ENCODE assay signal across 28 mouse cellular contexts in genomic region chr1:45483001-45483400, GRCm38 (mm10). TPM values are rescaled to one million over a fixed set of nuclear protein-coding genes. Genes with fewer than 3 reads are reported as not detected.
A peak's percentile ranks its signal among the peaks of the same experiment; 100 is the strongest.
DNase-seq lines count a peak whose midpoint lies in the region; ATAC-seq and TF ChIP-seq lines count a peak whose summit lies in the region.
"Had no signal": no experiment of that assay in that cellular context is flagged by ENCODE, and none has a peak within 500 bp of the region (broad histone marks: within the 10 kb centered on the region; RNA-seq: fewer than 3 reads in every experiment).

No protein-coding gene starts in this region.

- WGBS in limb, embryonic 13.5 days, result 63% methylated on average over 4 of the region's 4 CpGs
- 89% methylated on average over 4 of the region's 4 CpGs for WGBS in limb, embryonic 10.5 days
- WGBS in limb, embryonic 14.5 days, result 50% methylated on average over 4 of the region's 4 CpGs
- WGBS in midbrain, embryonic 15.5 days, result 90% methylated on average over 4 of the region's 4 CpGs

- no peaks in the 10 kb centered on the region for H3K9me3 ChIP-seq in limb, embryonic 13.5 days
- no peaks in the 10 kb centered on the region for H3K9me3 ChIP-seq in limb, embryonic 10.5 days (replicated peaks)
- H3K9me3 ChIP-seq in limb, embryonic 14.5 days (ENCODE audit: control insufficient read depth, low read length), result no peaks in the 10 kb centered on the region
- H3K9me3 ChIP-seq in midbrain, embryonic 15.5 days, result no peaks in the 10 kb centered on the region
- H3K9me3 ChIP-seq: embryonic facial prominence, embryonic 12.5 days; embryonic facial prominence, embryonic 15.5 days; forebrain, embryonic 13.5 days; forebrain, embryonic 15.5 days; G1E had no signal

- intact Hi-C loops in left cerebral cortex, postnatal 4 days (cut with DNase I), result no loop called here

- H3K9ac ChIP-seq in limb, embryonic 13.5 days, result no peak overlapping the region
- no peak overlapping the region for H3K9ac ChIP-seq in limb, embryonic 14.5 days (ENCODE audit: low read depth, low read length, severe bottlenecking)
- no peak overlapping the region for H3K9ac ChIP-seq in midbrain, embryonic 15.5 days
- H3K9ac ChIP-seq: embryonic facial prominence, embryonic 12.5 days; embryonic facial prominence, embryonic 15.5 days; forebrain, embryonic 13.5 days; forebrain, embryonic 15.5 days; forebrain, postnatal 0 days had no signal

- no peak overlapping the region for H3K4me3 ChIP-seq in limb, embryonic 13.5 days
- no peak overlapping the region for H3K4me3 ChIP-seq in limb, embryonic 10.5 days
- H3K4me3 ChIP-seq in limb, embryonic 14.5 days (replicated peaks; ENCODE audit: low read length), result no peak overlapping the region
- no peak overlapping the region for H3K4me3 ChIP-seq in midbrain, embryonic 15.5 days
- H3K4me3 ChIP-seq: embryonic facial prominence, embryonic 12.5 days; embryonic facial prominence, embryonic 15.5 days; forebrain, embryonic 13.5 days; forebrain, embryonic 15.5 days had no signal

- peaks cover 9% of the 10 kb centered on the region; the same call in 1 of the 2 replicates for H3K4me1 ChIP-seq in limb, embryonic 13.5 days
- H3K4me1 ChIP-seq in limb, embryonic 10.5 days, result no peaks in the 10 kb centered on the region
- peaks cover 9% of the 10 kb centered on the region for H3K4me1 ChIP-seq in limb, embryonic 14.5 days (ENCODE audit: control insufficient read depth, insufficient read depth, low read length)
- no peaks in the 10 kb centered on the region for H3K4me1 ChIP-seq in midbrain, embryonic 15.5 days
- H3K4me1 ChIP-seq: embryonic facial prominence, embryonic 12.5 days; forebrain, embryonic 13.5 days; forebrain, embryonic 15.5 days had no signal

- H3K4me2 ChIP-seq in limb, embryonic 13.5 days (replicated peaks), result no peak overlapping the region
- H3K4me2 ChIP-seq in limb, embryonic 14.5 days (replicated peaks; ENCODE audit: low read depth, low read length, severe bottlenecking), result no peak overlapping the region
- no peak overlapping the region for H3K4me2 ChIP-seq in midbrain, embryonic 15.5 days
- H3K4me2 ChIP-seq: embryonic facial prominence, embryonic 12.5 days; embryonic facial prominence, embryonic 15.5 days; forebrain, embryonic 13.5 days; forebrain, embryonic 15.5 days had no signal

- no peak for TF ChIP-seq POLR2A in limb, embryonic 14.5 days (IDR thresholded peaks at IDR 0.05; ENCODE audit: borderline replicate concordance, extremely low read depth, insufficient read depth, insufficient read length)

- DNase-seq in limb, embryonic 10.5 days (ENCODE audit: low spot score), result no peak
- DNase-seq in lung, postnatal 25 days (ENCODE audit: low spot score), result peak; percentile 11
- no peak for DNase-seq in lung, postnatal 14 days
- peak; percentile 65 for DNase-seq in NIH3T3 (ENCODE audit: low read depth)
- peak; percentile 67 for DNase-seq in limb, embryonic 14.5 days (ENCODE audit: low spot score)
- DNase-seq in left cerebral cortex, postnatal 4 days, result no peak
- DNase-seq: adrenal gland, adult 2 months; adrenal gland, postnatal 10 days; adrenal gland, postnatal 25 days; B cell, adult 2 months; cerebellum, adult 11 months; cerebellum, adult 18-20 months; cerebellum, adult 8-10 months; cerebellum, adult 9-11 months; cerebellum, postnatal 14 days; cerebellum, postnatal 36 days; embryo, embryonic 11 days; forebrain, postnatal 0 days had no signal

- no peaks in the 10 kb centered on the region for H3K36me3 ChIP-seq in limb, embryonic 13.5 days
- H3K36me3 ChIP-seq in limb, embryonic 10.5 days, result no peaks in the 10 kb centered on the region
- H3K36me3 ChIP-seq in limb, embryonic 14.5 days (ENCODE audit: control insufficient read depth, insufficient read depth, low read length), result no peaks in the 10 kb centered on the region
- no peaks in the 10 kb centered on the region for H3K36me3 ChIP-seq in midbrain, embryonic 15.5 days (replicated peaks)
- H3K36me3 ChIP-seq: embryonic facial prominence, embryonic 12.5 days; embryonic facial prominence, embryonic 15.5 days; forebrain, embryonic 15.5 days; G1E had no signal

- no peak overlapping the region for H3K27ac ChIP-seq in limb, embryonic 13.5 days
- no peak overlapping the region for H3K27ac ChIP-seq in limb, embryonic 10.5 days
- H3K27ac ChIP-seq in limb, embryonic 14.5 days (replicated peaks; ENCODE audit: low read depth, low read length), result no peak overlapping the region
- no peak overlapping the region for H3K27ac ChIP-seq in midbrain, embryonic 15.5 days
- H3K27ac ChIP-seq: embryonic facial prominence, embryonic 12.5 days; embryonic facial prominence, embryonic 15.5 days; forebrain, embryonic 13.5 days; forebrain, embryonic 15.5 days had no signal

- ATAC-seq in limb, embryonic 13.5 days (ENCODE audit: low FRiP score, low read depth), result peak; percentile 40; the same call in 1 of the 2 replicates
- peak; percentile 54 for ATAC-seq in limb, embryonic 14.5 days (ENCODE audit: low FRiP score, low read depth)
- ATAC-seq in midbrain, embryonic 15.5 days (replicated peaks), result no peak
- ATAC-seq: CD4-positive, CD25-positive, alpha-beta regulatory T cell, adult 4 months; forebrain, embryonic 15.5 days had no signal

- no peaks in the 10 kb centered on the region for H3K27me3 ChIP-seq in limb, embryonic 13.5 days
- no peaks in the 10 kb centered on the region for H3K27me3 ChIP-seq in limb, embryonic 10.5 days (ENCODE audit: low read depth, poor library complexity, severe bottlenecking)
- H3K27me3 ChIP-seq in limb, embryonic 14.5 days (ENCODE audit: control insufficient read depth, insufficient read depth, low read length), result no peaks in the 10 kb centered on the region
- no peaks in the 10 kb centered on the region for H3K27me3 ChIP-seq in midbrain, embryonic 15.5 days (replicated peaks)
- H3K27me3 ChIP-seq: CH12.LX; embryonic facial prominence, embryonic 12.5 days; embryonic facial prominence, embryonic 15.5 days; forebrain, embryonic 13.5 days; forebrain, embryonic 15.5 days had no signal

RNA-seq across cellular contexts. Expression of gene Col5a2, which starts 20.1 kb away (rescaled TPM):
- 108 and 125 TPM in 2 replicates for polyA plus RNA-seq in limb, embryonic 13.5 days (2015; fragmentation: Nextera tagmentation; extraction: Ambion mirVana)
- 22.4 and 31.1 TPM in 2 replicates for polyA plus RNA-seq in limb, embryonic 10.5 days (2016; fragmentation: Nextera tagmentation; extraction: Ambion mirVana)
- 154 and 180 TPM in 2 replicates for polyA plus RNA-seq in limb, embryonic 14.5 days (2012; rRNA removed)
- 182 and 184 TPM in 2 replicates for polyA plus RNA-seq in limb, embryonic 14.5 days (2014; fragmentation: Nextera tagmentation; extraction: Ambion mirVana)
- polyA plus RNA-seq in midbrain, embryonic 15.5 days (2015; fragmentation: Nextera tagmentation; extraction: Ambion mirVana), result 11.7 and 12.7 TPM in 2 replicates
- total RNA-seq in left cerebral cortex, postnatal 4 days (2021), result 10 to 100 TPM; 15.6 to 16.2 TPM
- total RNA-seq: CH12.LX; common myeloid progenitor, adult 5-6 weeks had no signal
- polyA plus RNA-seq: CD4-positive, CD25-positive, alpha-beta regulatory T cell, adult 4 months; G1E had no signal

Comparison
In these comparisons a context has a peak if more than half of its experiments do, and no peak if none do; other contexts are left out.
1. DNase-seq: peak in lung, postnatal 25 days (single experiment), NIH3T3 (single experiment) and limb, embryonic 14.5 days (single experiment); none in limb, embryonic 10.5 days (single experiment), lung, postnatal 14 days (single experiment) and left cerebral cortex, postnatal 4 days (single experiment).